Mouse (Mus musculus) midbrain, embryonic 11.5 days (tissue): ENCODE measurements around the gene Negr1. TPM values are rescaled to one million over a fixed set of nuclear protein-coding genes. Genes with fewer than 3 reads are reported as not detected.
A peak's percentile ranks its signal among the peaks of the same experiment; 100 is the strongest.

Source experiments
- ATAC-seq: fragments of 200-750 bp; cut with Nextera tagmentation; 2 replicates; pipeline ENCODE4 v1.8.0; 2017; ENCODE audit warnings: moderate TSS enrichment, moderate library complexity; ENCODE audit not compliant: low FRiP score
- DNase-seq: peaks from one replicate; pipeline ENCODE4 v3.0.0; 2015; ENCODE audit warnings: low spot score; ENCODE audit errors: missing footprints
- H3K27ac ChIP-seq: fragments of 300-500 bp; sonication (generic); 2 replicates; pipeline ENCODE4 v1.5.1; 2014; ENCODE audit warnings: low read depth, low read length
- H3K27me3 ChIP-seq: fragments of 300-500 bp; sonication (generic); 2 replicates; pipeline ENCODE4 v1.6.1; 2014; ENCODE audit warnings: mild to moderate bottlenecking, low read length, moderate library complexity, mixed read lengths; ENCODE audit not compliant: control insufficient read depth, insufficient read depth
- H3K36me3 ChIP-seq: fragments of 300-500 bp; sonication (generic); 2 replicates; pipeline ENCODE4 v1.6.1; 2014; ENCODE audit warnings: mild to moderate bottlenecking, low read length, moderate library complexity, mixed read lengths; ENCODE audit not compliant: control insufficient read depth, insufficient read depth
- H3K4me1 ChIP-seq: fragments of 300-500 bp; sonication (generic); 2 replicates; pipeline ENCODE4 v1.6.1; 2014; ENCODE audit warnings: low read length; ENCODE audit not compliant: control insufficient read depth, insufficient read depth
- H3K4me2 ChIP-seq: fragments of 300-500 bp; sonication (generic); 2 replicates; pipeline ENCODE4 v1.6.1; 2014; ENCODE audit warnings: mild to moderate bottlenecking, moderate library complexity
- H3K4me3 ChIP-seq: fragments of 300-500 bp; sonication (generic); 2 replicates; pipeline ENCODE4 v1.5.1; 2014; ENCODE audit warnings: low read depth, low read length
- H3K9ac ChIP-seq: fragments of 300-500 bp; sonication (generic); 2 replicates; pipeline ENCODE4 v1.6.1; 2014; ENCODE audit warnings: low read length
- H3K9me3 ChIP-seq: fragments of 300-500 bp; sonication (generic); 2 replicates; pipeline ENCODE4 v1.6.1; 2016; ENCODE audit warnings: low read length; ENCODE audit not compliant: control insufficient read depth
- WGBS: fragments of 180-500 bp; shearing (Covaris S2); extraction: QIAGEN DNeasy Blood & Tissue Kit; methylation state at CpG from one replicate; pipeline ENCODE4 v1.1.7; 2014; 5-methylcytosine and 5-hydroxymethylcytosine counted together
- polyA plus RNA-seq: library from polyadenylated mRNA; unstranded; fragments of >200 nt; fragmentation: Nextera tagmentation; extraction: Ambion mirVana; gene quantifications from 2 replicates; pipeline ENCODE4 v1.2.1, GENCODE M21; 2014

Gene Negr1
- polyA plus RNA-seq, 1 experiment from 2014 or later: 4.4 TPM

DNA sequence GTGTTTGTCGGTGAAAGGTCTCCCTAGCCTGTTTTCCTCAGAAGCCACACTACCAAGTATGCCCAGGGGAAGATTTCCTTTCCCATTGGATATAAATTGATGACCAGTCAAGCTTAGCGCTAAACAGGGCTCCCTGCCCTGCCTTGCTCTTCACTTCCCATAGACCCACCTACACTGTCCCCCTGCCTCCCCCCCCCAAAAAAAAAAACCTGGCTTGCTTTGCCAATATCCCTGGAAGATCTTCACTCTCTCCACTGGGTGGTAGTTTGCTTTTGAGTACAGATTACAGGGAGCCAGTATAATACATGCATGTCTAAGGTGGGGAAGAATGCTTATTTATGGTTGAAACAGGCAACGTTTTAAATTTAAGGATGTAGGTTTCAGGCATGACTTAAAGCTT lies 1.8 kb downstream of the Negr1 start:
- ATAC-seq (no peak), DNase-seq (no peak)
- Histone ChIP-seq H3K9me3 (no peaks in the 10 kb centered on the region), H3K4me2 (no peak overlapping the region), H3K4me3 (peak overlapping the region; percentile 47; the same call in 1 of the 2 replicates), H3K9ac (no peak overlapping the region), H3K4me1 (peaks cover 11% of the 10 kb centered on the region), H3K36me3 (no peaks in the 10 kb centered on the region), H3K27ac (no peak overlapping the region), H3K27me3 (no peaks in the 10 kb centered on the region; the same call in 1 of the 2 replicates)
- 15% methylated on average over 3 of the region's 3 CpGs for WGBS

DNA sequence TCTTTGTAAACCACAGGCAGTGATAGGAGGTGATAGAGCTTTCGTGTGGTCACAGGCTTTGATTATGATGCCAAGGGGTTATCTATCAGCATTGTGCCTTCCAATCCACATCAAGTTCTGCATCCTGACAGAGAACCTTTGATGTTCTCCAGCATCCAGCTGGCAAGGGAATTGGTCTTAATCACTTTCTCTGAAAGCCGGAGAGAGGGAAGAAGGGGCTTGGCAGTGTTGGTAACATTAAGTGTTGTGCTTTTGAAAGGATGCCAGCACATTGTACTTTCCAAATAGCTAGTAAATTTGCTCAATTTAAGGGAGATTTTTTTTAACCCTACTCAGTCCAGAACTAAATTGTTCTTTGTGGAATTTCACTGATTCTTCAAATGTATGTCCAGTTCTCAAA lies 11.9 kb downstream of the Negr1 start:
- Histone ChIP-seq H3K9me3 (no peaks in the 10 kb centered on the region), H3K36me3 (no peaks in the 10 kb centered on the region), H3K4me3 (no peak overlapping the region), H3K9ac (no peak overlapping the region), H3K27me3 (no peaks in the 10 kb centered on the region), H3K27ac (no peak overlapping the region), H3K4me2 (no peak overlapping the region), H3K4me1 (no peaks in the 10 kb centered on the region)
- DNase-seq (no peak), ATAC-seq (no peak)
- WGBS: 50% methylated on average over 2 of the region's 2 CpGs

- Histone ChIP-seq H3K4me3 (no peak overlapping the region), H3K4me2 (no peak overlapping the region), H3K36me3 (no peaks in the 10 kb centered on the region), H3K9ac (no peak overlapping the region), H3K9me3 (no peaks in the 10 kb centered on the region), H3K4me1 (no peaks in the 10 kb centered on the region), H3K27me3 (no peaks in the 10 kb centered on the region), H3K27ac (no peak overlapping the region)
- WGBS: 97% methylated on average over 1 of the region's 1 CpGs
- no peak for DNase-seq
- ATAC-seq: no peak
Observed at GRCm38 (mm10) chr3:156576292-156576691, 14.7 kb downstream of the Negr1 start.

GRCm38 (mm10) chr3:156590612-156591011 lies 29.0 kb downstream of the Negr1 start:
- H3K9ac ChIP-seq: no peak overlapping the region
- H3K9me3 ChIP-seq: no peaks in the 10 kb centered on the region
- H3K27ac ChIP-seq: no peak overlapping the region
- DNase-seq (no peak), ATAC-seq (no peak)
- no peaks in the 10 kb centered on the region for H3K4me1 ChIP-seq
- H3K27me3 ChIP-seq: no peaks in the 10 kb centered on the region
- H3K4me3 ChIP-seq: no peak overlapping the region
- 91% methylated on average over 4 of the region's 4 CpGs for WGBS
- no peak overlapping the region for H3K4me2 ChIP-seq
- H3K36me3 ChIP-seq: no peaks in the 10 kb centered on the region

DNA sequence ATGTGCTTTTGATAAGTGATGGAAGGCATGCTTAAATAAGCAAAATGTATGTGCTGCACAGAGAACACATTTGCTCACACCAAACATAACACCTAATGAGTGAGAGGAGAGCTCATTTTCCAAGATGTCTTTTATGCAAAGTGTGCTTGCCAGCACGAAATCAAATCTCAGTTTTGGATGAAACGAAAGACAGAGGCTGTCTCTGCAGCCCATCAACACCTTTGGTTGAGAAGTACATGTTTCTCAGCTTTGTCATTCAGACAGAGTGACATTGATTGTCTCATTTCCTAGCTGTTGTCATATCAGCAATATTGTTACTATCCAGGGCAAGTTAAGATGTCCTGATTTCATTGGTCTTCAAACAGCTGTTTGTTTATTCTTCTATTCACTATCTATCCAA lies 29.5 kb downstream of the Negr1 start:
- no peak overlapping the region for H3K4me2 ChIP-seq
- H3K9ac ChIP-seq: no peak overlapping the region
- no peak overlapping the region for H3K4me3 ChIP-seq
- DNase-seq (no peak), ATAC-seq (no peak)
- H3K27ac ChIP-seq: no peak overlapping the region
- H3K36me3 ChIP-seq: no peaks in the 10 kb centered on the region
- no peaks in the 10 kb centered on the region for H3K4me1 ChIP-seq
- no peaks in the 10 kb centered on the region for H3K9me3 ChIP-seq
- WGBS: 87% methylated on average over 2 of the region's 2 CpGs
- no peaks in the 10 kb centered on the region for H3K27me3 ChIP-seq

- DNase-seq (no peak), ATAC-seq (no peak)
- H3K9ac ChIP-seq: no peak overlapping the region
- H3K36me3 ChIP-seq: no peaks in the 10 kb centered on the region
- no peak overlapping the region for H3K4me2 ChIP-seq
- no peaks in the 10 kb centered on the region for H3K4me1 ChIP-seq
- H3K27me3 ChIP-seq: no peaks in the 10 kb centered on the region
- no peak overlapping the region for H3K4me3 ChIP-seq
- 84% methylated on average over 3 of the region's 3 CpGs for WGBS
- H3K27ac ChIP-seq: no peak overlapping the region
- no peaks in the 10 kb centered on the region for H3K9me3 ChIP-seq
Observed at GRCm38 (mm10) chr3:156606846-156607245, 45.3 kb downstream of the Negr1 start.

- no peaks in the 10 kb centered on the region for H3K4me1 ChIP-seq
- H3K9me3 ChIP-seq: no peaks in the 10 kb centered on the region
- ATAC-seq (no peak), DNase-seq (no peak)
- no peaks in the 10 kb centered on the region for H3K27me3 ChIP-seq
- no peaks in the 10 kb centered on the region for H3K36me3 ChIP-seq
- no peak overlapping the region for H3K27ac ChIP-seq
- 90% methylated on average over 2 of the region's 2 CpGs for WGBS
- H3K9ac ChIP-seq: no peak overlapping the region
- H3K4me3 ChIP-seq: no peak overlapping the region
- no peak overlapping the region for H3K4me2 ChIP-seq
Observed at GRCm38 (mm10) chr3:156619921-156620320, 58.3 kb downstream of the Negr1 start.

GRCm38 (mm10) chr3:156628594-156628993 lies 67.0 kb downstream of the Negr1 start:
- no peak for ATAC-seq

DNA sequence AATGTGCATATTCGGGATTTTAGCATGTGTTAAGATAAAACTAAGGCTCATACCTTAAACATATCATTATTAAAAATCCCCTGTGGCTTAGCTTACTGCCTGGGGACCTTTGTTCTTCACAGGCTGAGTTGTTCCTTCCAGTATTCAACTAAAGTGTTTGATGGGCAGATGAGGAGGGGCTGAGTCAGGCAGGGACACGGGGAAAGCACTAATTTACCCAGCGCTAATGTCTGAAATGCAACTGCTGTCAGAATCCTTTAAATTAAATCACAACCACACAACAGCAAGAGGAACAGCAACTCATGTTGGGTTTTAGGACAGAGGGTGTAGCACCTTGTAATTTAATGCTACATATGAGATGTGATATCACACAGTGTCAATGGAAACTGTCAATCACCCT lies 71.3 kb downstream of the Negr1 start:
- ATAC-seq (peak; percentile 27; the same call in 1 of the 2 replicates), DNase-seq (no peak)
- H3K36me3 ChIP-seq: no peaks in the 10 kb centered on the region
- 56% methylated on average over 3 of the region's 3 CpGs for WGBS
- H3K27ac ChIP-seq: no peak overlapping the region
- no peaks in the 10 kb centered on the region for H3K27me3 ChIP-seq
- H3K9me3 ChIP-seq: no peaks in the 10 kb centered on the region
- H3K4me1 ChIP-seq: no peaks in the 10 kb centered on the region
- H3K4me3 ChIP-seq: no peak overlapping the region
- no peak overlapping the region for H3K9ac ChIP-seq
- H3K4me2 ChIP-seq: no peak overlapping the region

More at GRCm38 (mm10) chr3:156628594-156628993, 67.0 kb downstream of the Negr1 start:
- H3K4me3 ChIP-seq: no peak overlapping the region
- WGBS: 62% methylated on average over 2 of the region's 2 CpGs
- no peaks in the 10 kb centered on the region for H3K27me3 ChIP-seq
- no peaks in the 10 kb centered on the region for H3K36me3 ChIP-seq
- H3K9me3 ChIP-seq: no peaks in the 10 kb centered on the region
- H3K9ac ChIP-seq: no peak overlapping the region
- H3K4me1 ChIP-seq: no peaks in the 10 kb centered on the region
- H3K27ac ChIP-seq: no peak overlapping the region
- no peak overlapping the region for H3K4me2 ChIP-seq
- no peak for DNase-seq

DNA sequence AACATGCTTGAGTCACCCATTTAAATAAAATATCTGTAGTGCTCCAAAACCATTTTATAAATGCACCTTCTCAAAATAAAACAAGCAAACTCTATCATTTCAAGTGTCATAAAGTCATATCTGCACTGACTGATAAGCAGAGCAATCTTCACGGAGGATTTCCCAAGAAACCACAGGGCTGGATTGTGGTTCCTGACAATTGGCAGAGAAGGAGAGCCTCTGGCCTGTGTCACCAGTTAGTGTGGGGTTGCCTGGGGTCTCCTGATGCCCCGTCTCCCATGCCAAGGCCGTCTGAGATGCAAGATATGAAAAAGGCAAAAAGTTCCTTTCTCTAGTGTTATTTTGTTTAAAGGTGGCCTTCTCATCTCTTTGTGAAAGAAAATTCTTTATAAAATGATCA lies 77.8 kb downstream of the Negr1 start:
- H3K27ac ChIP-seq: no peak overlapping the region
- H3K4me1 ChIP-seq: no peaks in the 10 kb centered on the region
- no peaks in the 10 kb centered on the region for H3K36me3 ChIP-seq
- no peak for ATAC-seq
- DNase-seq: no peak
- H3K4me2 ChIP-seq: no peak overlapping the region
- H3K4me3 ChIP-seq: no peak overlapping the region
- WGBS: 87% methylated on average over 3 of the region's 3 CpGs
- no peaks in the 10 kb centered on the region for H3K9me3 ChIP-seq
- H3K9ac ChIP-seq: no peak overlapping the region
- H3K27me3 ChIP-seq: no peaks in the 10 kb centered on the region
